Comparison of ENCODE assay signal across 13 mouse cellular contexts in genomic region chr1:193191675-193192283, GRCm38 (mm10). TPM values are rescaled to one million over a fixed set of nuclear protein-coding genes. Genes with fewer than 3 reads are reported as not detected.
DNase-seq lines count a peak whose midpoint lies in the region; ATAC-seq and TF ChIP-seq lines count a peak whose summit lies in the region.
"Had no signal": no experiment of that assay in that cellular context is flagged by ENCODE, and none has a peak within 500 bp of the region (broad histone marks: within the 10 kb centered on the region; RNA-seq: fewer than 3 reads in every experiment).

No protein-coding gene starts in this region.

- TF ChIP-seq POLR2A in spleen, adult 2 months (IDR thresholded peaks at IDR 0.05; ENCODE audit: low read depth, low read length): no peak

- H3K36me3 ChIP-seq in spleen, adult 2 months (ENCODE audit: control insufficient read depth, insufficient read depth, low read length): peaks cover 73% of the 10 kb centered on the region
- H3K36me3 ChIP-seq in hindbrain, embryonic 14.5 days (replicated peaks; ENCODE audit: control insufficient read depth, insufficient read depth): no peaks in the 10 kb centered on the region

- no peak overlapping the region for H3K4me3 ChIP-seq in spleen, adult 2 months (ENCODE audit: extremely low read depth, insufficient read depth, insufficient read length)
- no peak overlapping the region for H3K4me3 ChIP-seq in hindbrain, embryonic 14.5 days (replicated peaks; ENCODE audit: low read length)

- TF ChIP-seq CTCF in spleen, adult 2 months (IDR thresholded peaks at IDR 0.05; ENCODE audit: extremely low read depth, insufficient read depth, insufficient read length, insufficient replicate concordance): no peak

- peak overlapping the region; percentile 92 for H3K27ac ChIP-seq in spleen, adult 2 months (ENCODE audit: insufficient read depth, low read length)
- H3K27ac ChIP-seq in hindbrain, embryonic 14.5 days: no peak overlapping the region

- ATAC-seq in hindbrain, embryonic 14.5 days (ENCODE audit: low FRiP score): no peak
- ATAC-seq in frontal cortex, adult (ENCODE audit: low TSS enrichment): no peak
- ATAC-seq: Patski had no signal

- H3K4me1 ChIP-seq in spleen, adult 2 months (ENCODE audit: control insufficient read depth, insufficient read depth, insufficient read length): peaks cover 30% of the 10 kb centered on the region
- no peaks in the 10 kb centered on the region for H3K4me1 ChIP-seq in hindbrain, embryonic 14.5 days (replicated peaks; ENCODE audit: control insufficient read depth, insufficient read depth, low read length)

- 46% methylated on average over 7 of the region's 7 CpGs for WGBS in spleen, adult 2 months
- WGBS in hindbrain, embryonic 14.5 days: 90% methylated on average over 7 of the region's 7 CpGs

- H3K27me3 ChIP-seq in spleen, adult 2 months (ENCODE audit: control insufficient read depth, insufficient read depth, low read length): no peaks in the 10 kb centered on the region
- no peaks in the 10 kb centered on the region for H3K27me3 ChIP-seq in hindbrain, embryonic 14.5 days (ENCODE audit: control insufficient read depth, insufficient read depth, low read length)
- H3K27me3 ChIP-seq: Patski had no signal

- H3K9me3 ChIP-seq in hindbrain, embryonic 14.5 days (ENCODE audit: control insufficient read depth, low read length): no peaks in the 10 kb centered on the region

- no peak overlapping the region for H3K9ac ChIP-seq in hindbrain, embryonic 14.5 days

- H3K4me2 ChIP-seq in hindbrain, embryonic 14.5 days (replicated peaks): no peak overlapping the region

- peak; percentile 37 to 52 for DNase-seq in cerebellum, postnatal 25 days
- DNase-seq in cerebellum, adult 9-11 months: no peak
- DNase-seq in spleen, adult 2 months (ENCODE audit: low read depth in 1 of 2, low spot score in 2 of 2): no peak
- no peak for DNase-seq in spleen, adult 18-20 months
- peak; percentile 28 to 38 for DNase-seq in heart, postnatal 36 days
- DNase-seq in hindbrain, embryonic 14.5 days (ENCODE audit: low spot score): no peak
- no peak for DNase-seq in gastrocnemius, postnatal 36 days
- DNase-seq: adrenal gland, postnatal 25 days; cerebellum, adult 9-10 months; gastrocnemius, postnatal 25 days; kidney, adult 9 months had no signal

- intact Hi-C loops in heart, postnatal 36 days (cut with DNase I): no loop called here
- intact Hi-C loops in gastrocnemius, postnatal 36 days (cut with DNase I): no loop called here

RNA-seq across cellular contexts. Expression of gene Traf3ip3, which starts 9.7 kb away (rescaled TPM):
- polyA plus RNA-seq in spleen, adult 2 months (2012; rRNA removed): 62.7 and 62.8 TPM in 2 replicates
- total RNA-seq in heart, postnatal 36 days (2021): 1 to 10 TPM; 1.2 to 1.9 TPM
- 2.1 TPM in 2 replicates for polyA plus RNA-seq in hindbrain, embryonic 14.5 days (2014; fragmentation: Nextera tagmentation; extraction: Ambion mirVana)
- total RNA-seq in gastrocnemius, postnatal 36 days (2021): 1 to 10 TPM; 1.1 to 2.9 TPM
- polyA plus RNA-seq: Patski had no signal

RNA-seq across cellular contexts. Expression of gene Lamb3, which starts 15.7 kb away (rescaled TPM):
- polyA plus RNA-seq in spleen, adult 2 months (2012; rRNA removed): 3.4 and 4.6 TPM in 2 replicates
- 10 to 100 TPM; 10.2 to 13.0 TPM for total RNA-seq in heart, postnatal 36 days (2021)
- 0.18 and 0.31 TPM in 2 replicates for polyA plus RNA-seq in hindbrain, embryonic 14.5 days (2014; fragmentation: Nextera tagmentation; extraction: Ambion mirVana)
- total RNA-seq in gastrocnemius, postnatal 36 days (2021): 1 to 10 TPM; 1.9 to 2.6 TPM

RNA-seq across cellular contexts. Expression of gene A130010J15Rik, which starts 23.9 kb away (rescaled TPM):
- 1.8 TPM in 2 replicates for polyA plus RNA-seq in spleen, adult 2 months (2012; rRNA removed)
- total RNA-seq in heart, postnatal 36 days (2021): 1 to 10 TPM; 3.2 to 4.4 TPM
- polyA plus RNA-seq in hindbrain, embryonic 14.5 days (2014; fragmentation: Nextera tagmentation; extraction: Ambion mirVana): 11.1 and 11.4 TPM in 2 replicates
- total RNA-seq in gastrocnemius, postnatal 36 days (2021): 1 to 10 TPM; 2.2 to 3.6 TPM

RNA-seq across cellular contexts. Expression of gene Irf6, which starts 38.9 kb away (rescaled TPM):
- 1.5 and 2.4 TPM in 2 replicates for polyA plus RNA-seq in spleen, adult 2 months (2012; rRNA removed)
- total RNA-seq in heart, postnatal 36 days (2021): 1 to 10 TPM; 1.4 to 2.6 TPM
- polyA plus RNA-seq in hindbrain, embryonic 14.5 days (2014; fragmentation: Nextera tagmentation; extraction: Ambion mirVana): 0.63 and 1.0 TPM in 2 replicates
- total RNA-seq in gastrocnemius, postnatal 36 days (2021): under 1 TPM; 0.41 to 0.54 TPM

Comparison
In these comparisons a context has a peak if more than half of its experiments do, and no peak if none do; other contexts are left out.
1. DNase-seq: peak in cerebellum, postnatal 25 days (2 of 2) and heart, postnatal 36 days (2 of 2); none in cerebellum, adult 9-11 months (single experiment), spleen, adult 2 months (0 of 2), spleen, adult 18-20 months (0 of 2), hindbrain, embryonic 14.5 days (single experiment) and gastrocnemius, postnatal 36 days (0 of 2).